Mouse (Mus musculus) forebrain, embryonic 15.5 days (tissue): ENCODE data around the gene Pde4c. TPM values are rescaled to one million over a fixed set of nuclear protein-coding genes. Genes with fewer than 3 reads are reported as not detected.

Source experiments
- ATAC-seq: fragments of 200-750 bp; cut with Nextera tagmentation; replicated peaks from 2 replicates; pipeline ENCODE4 v1.8.0; 2017; ENCODE audit warnings: mild to moderate bottlenecking, moderate TSS enrichment, moderate library complexity
- H3K27ac ChIP-seq: fragments of 300-500 bp; sonication (generic); replicated peaks from 2 replicates; pipeline ENCODE4 v1.5.1; 2015; ENCODE audit warnings: mild to moderate bottlenecking, inconsistent platforms
- H3K27me3 ChIP-seq: fragments of 300-500 bp; sonication (generic); 2 replicates; pipeline ENCODE4 v1.6.1; 2015; ENCODE audit warnings: inconsistent platforms
- H3K36me3 ChIP-seq: fragments of 300-500 bp; sonication (generic); 2 replicates; pipeline ENCODE4 v1.6.1; 2015; ENCODE audit warnings: mild to moderate bottlenecking, inconsistent platforms
- H3K4me1 ChIP-seq: fragments of 300-500 bp; sonication (generic); 2 replicates; pipeline ENCODE4 v1.6.1; 2015; ENCODE audit warnings: inconsistent platforms
- H3K4me2 ChIP-seq: fragments of 300-500 bp; sonication (generic); replicated peaks from 2 replicates; pipeline ENCODE4 v1.6.1; 2015; ENCODE audit warnings: mild to moderate bottlenecking, inconsistent platforms
- H3K4me3 ChIP-seq: fragments of 300-500 bp; sonication (generic); 2 replicates; pipeline ENCODE4 v1.5.1; 2015; ENCODE audit warnings: mild to moderate bottlenecking, inconsistent platforms
- H3K9ac ChIP-seq: fragments of 300-500 bp; sonication (generic); replicated peaks from 2 replicates; pipeline ENCODE4 v1.6.1; 2015; ENCODE audit warnings: mild to moderate bottlenecking, inconsistent platforms
- H3K9me3 ChIP-seq: fragments of 300-500 bp; sonication (generic); 2 replicates; pipeline ENCODE4 v1.6.1; 2016; ENCODE audit warnings: inconsistent platforms
- WGBS: fragments of 180-500 bp; shearing (Covaris S2); methylation state at CpG from one replicate; pipeline ENCODE4 v1.1.7; 2015; ENCODE audit warnings: mixed read lengths; 5-methylcytosine and 5-hydroxymethylcytosine counted together
- polyA plus RNA-seq: library from polyadenylated mRNA; unstranded; fragments of >200 nt; fragmentation: Nextera tagmentation; extraction: Ambion mirVana; gene quantifications from 2 replicates; pipeline ENCODE4 v1.2.1, GENCODE M21; 2015

Gene Pde4c
- polyA plus RNA-seq, result 0.13 and 0.22 TPM in 2 replicates

GRCm38 (mm10) chr8:70723486-70724210 lies at the start of gene Pde4c:
TSS of gene Pde4c (plus strand) at chr8:70723720.
- H3K4me3 ChIP-seq, result no peak within 1 kb of the TSS
- no peak within 1 kb of the TSS for H3K9ac ChIP-seq
- H3K4me1 ChIP-seq, result no peaks in the 10 kb centered on the region
- H3K9me3 ChIP-seq, result no peaks in the 10 kb centered on the region
- H3K36me3 ChIP-seq, result no peaks in the 10 kb centered on the region
- no peak within 1 kb of the TSS for H3K4me2 ChIP-seq
- no peak within 1 kb of the TSS for H3K27ac ChIP-seq
- ATAC-seq, result no peak
- peaks cover 9% of the 10 kb centered on the region for H3K27me3 ChIP-seq
- 68% methylated on average over 7 of the region's 7 CpGs for WGBS

GRCm38 (mm10) chr8:70674109-70674508 lies 49.4 kb upstream of the Pde4c start:
- peaks cover 12% of the 10 kb centered on the region for H3K36me3 ChIP-seq
- H3K9ac ChIP-seq, result peak overlapping the region; percentile 52
- H3K9me3 ChIP-seq, result no peaks in the 10 kb centered on the region
- H3K27ac ChIP-seq, result peak overlapping the region; percentile 94
- no peak; the same call in 1 of the 2 replicates for ATAC-seq
- peaks cover 21% of the 10 kb centered on the region for H3K4me1 ChIP-seq
- 94% methylated on average over 3 of the region's 3 CpGs for WGBS
- peak overlapping the region; percentile 66 for H3K4me2 ChIP-seq
- no peaks in the 10 kb centered on the region for H3K27me3 ChIP-seq
- H3K4me3 ChIP-seq, result peak overlapping the region; percentile 52

GRCm38 (mm10) chr8:70674716-70675115 lies 48.8 kb upstream of the Pde4c start:
- H3K4me2 ChIP-seq, result no peak overlapping the region
- H3K4me1 ChIP-seq, result peaks cover 21% of the 10 kb centered on the region
- no peak overlapping the region for H3K4me3 ChIP-seq
- peaks cover 12% of the 10 kb centered on the region for H3K36me3 ChIP-seq
- ATAC-seq, result no peak
- no peak overlapping the region for H3K9ac ChIP-seq
- WGBS, result 80% methylated on average over 4 of the region's 4 CpGs
- no peak overlapping the region for H3K27ac ChIP-seq
- no peaks in the 10 kb centered on the region for H3K9me3 ChIP-seq
- no peaks in the 10 kb centered on the region for H3K27me3 ChIP-seq

GRCm38 (mm10) chr8:70675336-70675735 lies 48.2 kb upstream of the Pde4c start:
- ATAC-seq, result no peak
- Histone ChIP-seq H3K9me3 (no peaks in the 10 kb centered on the region), H3K27ac (no peak overlapping the region), H3K27me3 (no peaks in the 10 kb centered on the region), H3K36me3 (peaks cover 12% of the 10 kb centered on the region), H3K4me3 (no peak overlapping the region), H3K4me2 (no peak overlapping the region), H3K9ac (no peak overlapping the region), H3K4me1 (peaks cover 21% of the 10 kb centered on the region)
- 97% methylated on average over 1 of the region's 1 CpGs for WGBS

- ATAC-seq, result no peak
- H3K4me2 ChIP-seq, result no peak overlapping the region
- H3K4me1 ChIP-seq, result peaks cover 19% of the 10 kb centered on the region
- no peaks in the 10 kb centered on the region for H3K27me3 ChIP-seq
- H3K9me3 ChIP-seq, result no peaks in the 10 kb centered on the region
- no peak overlapping the region for H3K27ac ChIP-seq
- H3K36me3 ChIP-seq, result peaks cover 12% of the 10 kb centered on the region
- no peak overlapping the region for H3K4me3 ChIP-seq
- WGBS, result 89% methylated on average over 15 of the region's 15 CpGs
- H3K9ac ChIP-seq, result no peak overlapping the region
Measured at GRCm38 (mm10) chr8:70677451-70678080, 46.0 kb upstream of the Pde4c start.

GRCm38 (mm10) chr8:70678679-70679078 lies 44.8 kb upstream of the Pde4c start:
- peaks cover 12% of the 10 kb centered on the region for H3K36me3 ChIP-seq
- no peaks in the 10 kb centered on the region for H3K9me3 ChIP-seq
- H3K27me3 ChIP-seq, result no peaks in the 10 kb centered on the region
- H3K4me3 ChIP-seq, result no peak overlapping the region
- H3K27ac ChIP-seq, result no peak overlapping the region
- H3K4me1 ChIP-seq, result peaks cover 17% of the 10 kb centered on the region
- H3K9ac ChIP-seq, result no peak overlapping the region
- H3K4me2 ChIP-seq, result no peak overlapping the region
- ATAC-seq, result no peak

- H3K9me3 ChIP-seq, result no peaks in the 10 kb centered on the region
- no peak overlapping the region for H3K27ac ChIP-seq
- no peak overlapping the region for H3K9ac ChIP-seq
- H3K4me2 ChIP-seq, result no peak overlapping the region
- H3K4me3 ChIP-seq, result no peak overlapping the region
- no peaks in the 10 kb centered on the region for H3K27me3 ChIP-seq
- no peak for ATAC-seq
- 95% methylated on average over 4 of the region's 4 CpGs for WGBS
- peaks cover 12% of the 10 kb centered on the region for H3K36me3 ChIP-seq
- peaks cover 10% of the 10 kb centered on the region for H3K4me1 ChIP-seq
Measured at GRCm38 (mm10) chr8:70679404-70679803, 44.1 kb upstream of the Pde4c start.

GRCm38 (mm10) chr8:70680039-70680438 lies 43.5 kb upstream of the Pde4c start:
- Histone ChIP-seq H3K27me3 (no peaks in the 10 kb centered on the region), H3K27ac (no peak overlapping the region), H3K36me3 (peaks cover 12% of the 10 kb centered on the region), H3K9me3 (no peaks in the 10 kb centered on the region), H3K4me3 (no peak overlapping the region), H3K9ac (no peak overlapping the region), H3K4me1 (peaks cover 4% of the 10 kb centered on the region), H3K4me2 (no peak overlapping the region)
- no peak for ATAC-seq
- WGBS, result 74% methylated on average over 3 of the region's 3 CpGs

GRCm38 (mm10) chr8:70681410-70681809 lies 42.1 kb upstream of the Pde4c start:
- H3K4me1 ChIP-seq, result peaks cover 3% of the 10 kb centered on the region; the same call in 1 of the 2 replicates
- WGBS, result 75% methylated on average over 3 of the region's 3 CpGs
- no peak for ATAC-seq

GRCm38 (mm10) chr8:70682193-70682592 lies 41.3 kb upstream of the Pde4c start:
- H3K4me2 ChIP-seq, result no peak overlapping the region
- H3K9me3 ChIP-seq, result no peaks in the 10 kb centered on the region
- ATAC-seq, result no peak
- peaks cover 3% of the 10 kb centered on the region; the same call in 1 of the 2 replicates for H3K4me1 ChIP-seq
- 7% methylated on average over 19 of the region's 19 CpGs for WGBS
- no peak overlapping the region for H3K27ac ChIP-seq
- peaks cover 12% of the 10 kb centered on the region for H3K36me3 ChIP-seq
- H3K9ac ChIP-seq, result no peak overlapping the region
- H3K4me3 ChIP-seq, result no peak overlapping the region
- H3K27me3 ChIP-seq, result no peaks in the 10 kb centered on the region

More at GRCm38 (mm10) chr8:70681410-70681809, 42.1 kb upstream of the Pde4c start:
- Histone ChIP-seq H3K4me3 (no peak overlapping the region), H3K36me3 (peaks cover 12% of the 10 kb centered on the region), H3K4me2 (no peak overlapping the region), H3K9ac (no peak overlapping the region), H3K9me3 (no peaks in the 10 kb centered on the region), H3K27me3 (no peaks in the 10 kb centered on the region), H3K27ac (no peak overlapping the region)

- H3K4me1 ChIP-seq, result peaks cover 3% of the 10 kb centered on the region; the same call in 1 of the 2 replicates
- H3K9ac ChIP-seq, result no peak overlapping the region
- H3K36me3 ChIP-seq, result peaks cover 12% of the 10 kb centered on the region
- H3K27ac ChIP-seq, result no peak overlapping the region
- no peak overlapping the region for H3K4me3 ChIP-seq
- ATAC-seq, result no peak
- no peaks in the 10 kb centered on the region for H3K27me3 ChIP-seq
- H3K4me2 ChIP-seq, result no peak overlapping the region
- H3K9me3 ChIP-seq, result no peaks in the 10 kb centered on the region
- WGBS, result 76% methylated on average over 3 of the region's 3 CpGs
Measured at GRCm38 (mm10) chr8:70682692-70683091, 40.8 kb upstream of the Pde4c start.

GRCm38 (mm10) chr8:70684291-70684690 lies 39.2 kb upstream of the Pde4c start:
- Histone ChIP-seq H3K4me3 (no peak overlapping the region), H3K4me2 (no peak overlapping the region), H3K4me1 (peaks cover 3% of the 10 kb centered on the region; the same call in 1 of the 2 replicates), H3K27ac (0 out of 2 replicates have a peak overlapping the region, but pooled peaks have one; percentile 2), H3K36me3 (no peaks in the 10 kb centered on the region), H3K9ac (no peak overlapping the region; the same call in 1 of the 2 replicates), H3K27me3 (no peaks in the 10 kb centered on the region), H3K9me3 (no peaks in the 10 kb centered on the region)
- WGBS, result 44% methylated on average over 7 of the region's 7 CpGs
- ATAC-seq, result peak; percentile 33; the same call in 1 of the 2 replicates
